Mouse (Mus musculus): Measurements from ENCODE around the gene Lztr1.

The Lztr1 gene

DNA sequence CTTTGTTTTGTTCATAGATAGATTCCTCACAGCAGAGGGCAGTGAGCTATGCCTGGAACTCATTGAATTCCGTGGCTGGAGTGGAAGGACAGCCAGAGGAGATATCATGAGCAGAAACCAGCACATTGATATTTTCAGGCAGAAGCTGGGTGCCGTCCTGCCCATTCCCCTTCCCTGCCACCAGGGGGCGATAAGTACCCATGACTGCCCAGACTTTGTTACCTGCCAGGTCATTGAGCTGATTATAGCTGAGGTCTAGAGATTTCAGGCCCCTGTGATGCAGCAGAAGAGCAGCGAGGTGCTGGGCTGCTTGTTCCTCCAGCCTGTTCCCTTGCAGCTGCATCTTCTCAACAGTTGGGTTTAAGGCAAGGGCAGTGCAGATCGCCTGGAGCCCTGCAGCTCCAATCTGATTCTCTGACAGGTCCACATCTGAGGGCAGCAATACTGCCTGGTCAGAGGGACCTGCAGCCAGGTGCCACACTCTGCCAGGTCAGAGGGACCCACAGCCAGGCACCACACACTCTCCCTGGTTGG lies 49.5 kb downstream of the Lztr1 start:
- peak; percentile 45 to 54 for DNase-seq

DNA sequence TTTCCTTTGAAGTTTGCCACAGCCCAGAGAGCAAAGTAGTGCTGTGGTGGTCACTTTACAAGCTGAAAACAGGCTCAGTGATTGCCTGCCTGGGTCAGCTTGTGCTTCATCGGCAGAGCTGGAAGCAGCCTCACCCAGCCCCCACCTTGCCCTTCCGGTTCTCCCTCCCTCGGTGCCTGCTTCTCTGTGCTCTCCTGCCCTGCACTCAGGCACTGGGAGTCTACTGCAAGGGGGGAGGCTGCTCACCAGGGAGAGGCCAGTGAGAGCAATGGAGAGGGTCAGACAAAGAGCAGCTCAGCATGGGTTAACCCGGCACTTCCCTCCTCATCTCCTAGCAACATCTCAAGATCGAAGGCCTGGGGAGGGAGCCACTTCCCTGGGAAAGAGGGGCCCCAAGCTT lies 50.3 kb downstream of the Lztr1 start:
- DNase-seq = no peak

DNA sequence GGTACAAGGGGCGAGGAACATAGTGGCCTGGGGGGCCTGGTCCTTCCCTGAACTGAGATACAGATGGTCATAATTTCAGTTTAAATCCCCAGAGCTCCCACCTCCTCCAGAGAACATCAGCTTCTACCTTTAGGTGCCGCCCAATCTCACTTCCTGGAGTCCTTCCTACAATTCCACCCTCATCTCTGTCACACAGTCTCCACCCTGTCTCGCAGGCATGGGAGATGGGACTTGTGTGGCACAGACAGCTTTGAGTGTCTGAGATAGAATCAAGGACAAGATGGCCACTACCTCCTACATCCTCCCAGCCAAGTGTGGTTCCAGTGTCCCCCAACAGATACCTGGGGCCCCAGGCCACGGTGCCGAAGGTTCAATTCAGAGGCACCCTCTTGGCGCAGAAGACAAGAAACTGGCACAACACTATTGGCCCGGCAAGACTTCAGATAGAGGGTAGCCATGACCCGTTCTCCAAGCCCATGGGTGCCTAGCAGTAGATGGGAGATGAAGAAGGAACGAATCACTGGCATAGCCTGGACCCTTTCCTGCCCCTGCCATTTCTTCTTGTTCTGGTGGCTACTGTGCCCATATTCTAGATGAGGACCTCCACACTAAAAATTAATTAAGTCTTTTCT lies 51.0 kb downstream of the Lztr1 start:
- no peak for DNase-seq

DNA sequence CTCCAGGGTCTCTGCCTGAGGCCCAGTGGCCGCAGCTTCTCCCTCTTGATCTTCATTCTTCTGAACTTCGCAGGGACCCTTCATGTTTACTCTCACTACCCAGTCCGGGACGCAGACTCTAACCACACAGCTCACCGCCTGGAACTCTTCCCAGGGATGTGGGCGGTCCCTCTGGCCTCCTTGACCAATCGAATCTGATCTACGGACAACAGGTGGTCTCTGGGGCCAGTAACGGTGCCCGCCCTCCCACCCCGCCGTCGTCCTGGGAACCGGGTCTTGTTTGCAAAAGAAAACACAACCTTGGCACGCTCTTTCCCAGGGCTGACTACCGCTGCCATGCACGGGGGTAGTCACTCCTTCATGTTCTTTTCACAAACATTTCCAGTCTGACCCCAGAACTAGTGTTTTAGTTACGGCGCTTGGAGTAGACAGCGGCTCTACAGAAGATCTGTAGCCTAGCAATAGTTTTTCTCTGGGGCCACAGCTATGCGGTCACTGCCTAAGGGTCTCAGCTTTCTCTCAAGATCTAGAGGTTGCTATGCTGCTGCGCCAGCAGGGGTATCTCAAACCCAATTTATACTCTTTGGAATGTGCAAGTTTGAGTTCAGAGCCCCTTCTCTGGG lies 52.8 kb downstream of the Lztr1 start, which contains the start of gene Lrrc74b:
Lrrc74b (minus strand) TSS at position 120 of the 623 bp plus-strand sequence.
- DNase-seq = no peak

DNA sequence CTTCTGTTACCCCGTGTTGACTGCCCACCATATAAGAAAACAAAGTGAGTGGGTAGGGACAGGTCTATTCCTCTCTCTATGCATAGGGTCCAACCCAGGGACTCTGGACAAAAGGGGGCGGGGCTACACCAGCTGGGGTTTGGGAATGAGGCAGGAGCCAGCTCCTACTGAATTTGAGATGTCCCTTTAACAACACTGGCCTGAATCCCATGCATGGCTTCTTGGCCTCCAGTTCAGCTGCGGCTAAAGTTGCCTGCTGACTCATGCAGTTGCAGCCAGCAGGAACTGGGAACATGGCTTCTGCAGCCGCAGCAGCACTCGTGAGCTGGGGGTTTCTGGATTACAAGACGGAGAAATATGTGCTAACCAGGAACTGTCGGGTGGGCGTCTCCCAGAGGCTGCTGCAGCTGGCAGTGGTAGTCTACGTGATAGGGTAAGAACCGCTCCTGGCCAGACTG lies 53.3 kb downstream of the Lztr1 start, which contains the start of gene P2rx6:
P2rx6 (plus strand) TSS at position 135 of the 458 bp plus-strand sequence.
- DNase-seq = no peak

DNA sequence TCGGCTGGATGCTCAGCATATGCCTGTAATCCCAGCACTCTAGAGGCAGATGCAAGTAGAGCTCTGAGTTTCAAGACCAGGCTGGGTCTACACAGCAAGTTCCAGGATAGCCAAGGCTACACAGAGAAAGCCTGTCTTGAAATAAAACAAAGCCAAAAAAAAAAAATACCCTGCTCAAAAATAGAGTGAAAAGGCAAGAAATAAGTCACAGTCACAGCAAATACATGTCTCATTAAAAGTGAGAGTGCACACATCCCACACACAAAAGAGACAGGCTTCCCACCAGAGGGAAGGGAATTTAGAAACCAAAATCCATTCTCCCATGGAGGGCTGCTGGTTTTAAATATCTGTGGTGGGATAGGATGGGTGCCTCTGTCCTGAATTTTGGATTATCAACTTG lies 55.1 kb downstream of the Lztr1 start:
- no peak for DNase-seq

DNA sequence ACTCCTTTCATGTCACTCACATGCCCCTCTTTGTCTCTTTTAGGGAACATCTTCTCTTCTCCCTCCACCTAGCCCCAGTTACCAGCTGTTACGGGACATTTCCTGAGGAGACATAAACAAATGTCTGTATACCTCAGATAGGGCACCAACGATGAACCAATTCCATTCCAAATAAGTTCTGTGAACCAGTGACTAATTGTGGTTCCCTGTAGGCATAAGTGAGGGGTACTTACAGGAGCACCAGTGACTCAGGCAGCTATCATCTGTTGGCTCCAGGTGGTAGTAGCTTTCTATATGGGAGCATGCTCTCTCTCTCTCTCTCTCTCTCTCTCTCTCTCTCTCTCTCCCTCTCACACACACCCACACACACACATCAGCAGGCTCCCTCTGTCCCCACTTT lies 55.7 kb downstream of the Lztr1 start:
- DNase-seq = no peak

DNA sequence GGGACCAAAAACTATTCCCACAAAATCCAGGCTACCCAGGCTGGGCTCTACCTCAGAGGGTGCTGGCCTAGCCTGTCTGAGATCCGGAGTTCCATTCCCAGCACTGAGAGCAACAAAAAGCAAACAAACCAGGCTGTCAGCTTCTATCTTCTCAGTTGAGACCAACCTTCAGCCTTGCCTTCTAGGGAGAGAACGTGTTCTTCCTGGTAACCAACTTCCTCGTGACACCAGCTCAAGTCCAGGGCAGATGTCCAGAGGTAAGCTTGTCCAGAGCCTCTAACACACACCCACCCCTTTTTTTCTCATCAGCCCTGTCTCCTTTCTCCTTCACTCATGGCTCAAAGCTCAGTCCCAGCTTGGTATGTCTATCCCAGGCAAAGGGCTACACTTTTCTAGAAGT lies 56.3 kb downstream of the Lztr1 start:
- no peak for DNase-seq

DNA sequence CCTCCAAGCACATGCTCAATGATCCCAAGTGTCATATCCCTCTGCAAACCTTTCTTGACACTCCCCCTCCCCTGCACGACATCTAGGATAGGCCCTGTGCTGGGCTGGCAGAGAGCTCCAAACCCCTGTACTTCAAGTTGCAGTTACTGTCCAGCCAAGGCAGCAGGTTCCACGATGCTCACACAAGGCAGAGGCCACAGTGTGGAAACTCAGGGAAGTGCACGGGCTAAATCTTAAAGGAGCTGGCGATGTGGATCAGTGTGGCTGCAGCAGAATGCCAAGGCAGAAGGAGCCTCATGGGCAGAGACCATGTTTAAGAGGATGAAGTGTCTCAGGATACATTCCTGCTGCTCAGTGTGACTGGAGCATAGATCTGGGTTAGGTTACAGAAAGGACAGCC lies 57.7 kb downstream of the Lztr1 start:
- DNase-seq = no peak

Data from thymus, postnatal 36 days (tissue).